Mouse (Mus musculus) lung, postnatal 14 days (tissue): ENCODE results near the gene Chd8.
"Not testable (repeated sequence)": the region's sequence is repeated elsewhere in the genome, so short reads cannot be mapped to it uniquely, and the experiment has no call there.

Source experiments
- DNase-seq: peaks from one replicate; pipeline ENCODE4 v3.0.0; 2021

Chd8 gene

GRCm38 (mm10) chr14:52257484-52258213 is at the start of gene Chd8:
TSS of gene Chd8 (minus strand) at chr14:52257780.
- DNase-seq: peak; percentile 97

- no peak for DNase-seq
Observed at GRCm38 (mm10) chr14:52306100-52306499, 48.5 kb upstream of the Chd8 start.

- DNase-seq: peak; percentile 93
Observed at GRCm38 (mm10) chr14:52304644-52305271, 47.2 kb upstream of the Chd8 start, which contains the start of gene Mettl3. TSS of gene Mettl3 (minus strand) at chr14:52305128.

GRCm38 (mm10) chr14:52303517-52303916 is 45.9 kb upstream of the Chd8 start:
- not testable (repeated sequence) for DNase-seq

- no peak for DNase-seq
Observed at GRCm38 (mm10) chr14:52295558-52296264, 38.1 kb upstream of the Chd8 start.

- DNase-seq: no peak
Observed at GRCm38 (mm10) chr14:52284191-52284590, 26.6 kb upstream of the Chd8 start.

- DNase-seq: no peak
Observed at GRCm38 (mm10) chr14:52283629-52284028, 26.0 kb upstream of the Chd8 start.

GRCm38 (mm10) chr14:52279747-52280120 is 22.2 kb upstream of the Chd8 start:
- DNase-seq: no peak

- DNase-seq: peak; percentile 97
Observed at GRCm38 (mm10) chr14:52278932-52279746, 21.6 kb upstream of the Chd8 start, which contains the start of the genes Tox4 and Rab2b. TSS of gene Tox4 (plus strand) at chr14:52279146. TSS of gene Rab2b (minus strand) at chr14:52279545.

GRCm38 (mm10) chr14:52277210-52277609 is 19.6 kb upstream of the Chd8 start:
- no peak for DNase-seq

- no peak for DNase-seq
Observed at GRCm38 (mm10) chr14:52272781-52273180, 15.2 kb upstream of the Chd8 start.

GRCm38 (mm10) chr14:52256311-52257175 is 1.0 kb downstream of the Chd8 start:
- peak; percentile 11 for DNase-seq

GRCm38 (mm10) chr14:52246129-52246528 is 11.5 kb downstream of the Chd8 start:
- DNase-seq: no peak

- DNase-seq: no peak
Observed at GRCm38 (mm10) chr14:52244690-52245042, 12.9 kb downstream of the Chd8 start.

- peak; percentile 100 for DNase-seq
Observed at GRCm38 (mm10) chr14:52244041-52244689, 13.4 kb downstream of the Chd8 start.

- DNase-seq: no peak
Observed at GRCm38 (mm10) chr14:52236216-52236615, 21.4 kb downstream of the Chd8 start.

- DNase-seq: no peak
Observed at GRCm38 (mm10) chr14:52235165-52235564, 22.4 kb downstream of the Chd8 start.

- DNase-seq: no peak
Observed at GRCm38 (mm10) chr14:52232249-52232648, 25.3 kb downstream of the Chd8 start.

- no peak for DNase-seq
Observed at GRCm38 (mm10) chr14:52225972-52226371, 31.6 kb downstream of the Chd8 start.

- no peak for DNase-seq
Observed at GRCm38 (mm10) chr14:52217261-52217660, 40.3 kb downstream of the Chd8 start.

- no peak for DNase-seq
Observed at GRCm38 (mm10) chr14:52199412-52199811, 58.2 kb downstream of the Chd8 start.
